Mouse (Mus musculus): ENCODE data around the gene Pdzrn3. TPM values are rescaled to one million over a fixed set of nuclear protein-coding genes. Genes with fewer than 3 reads are reported as not detected.

Gene Pdzrn3
- polyA plus RNA-seq, 1 experiment from 2014 or later: 8.9 TPM

DNA sequence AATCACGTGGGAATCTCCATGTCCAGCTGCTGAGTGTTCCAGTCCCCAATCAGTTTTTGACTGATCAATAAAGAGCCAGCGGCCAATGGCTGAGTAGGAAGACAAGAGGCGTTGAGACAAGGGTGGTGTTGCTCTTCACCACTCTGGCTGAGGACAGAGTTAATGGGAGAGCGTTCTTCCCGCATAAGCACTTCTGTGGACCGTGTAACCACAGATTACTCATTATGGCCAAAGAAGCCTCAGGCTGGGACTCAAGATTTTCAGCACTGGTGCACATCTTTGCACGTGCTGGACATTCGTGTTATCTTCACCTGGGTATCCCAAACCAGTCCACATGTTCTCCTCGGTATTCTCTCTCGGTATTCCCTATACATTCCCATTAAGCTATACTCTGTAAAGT, 41.0 kb downstream of the Pdzrn3 start:
- Histone ChIP-seq H3K9me3 (no peaks in the 10 kb centered on the region), H3K36me3 (no peaks in the 10 kb centered on the region), H3K4me1 (peaks cover 62% of the 10 kb centered on the region), H3K27me3 (ENCODE audit: insufficient read depth, poor library complexity, severe bottlenecking) (no peaks in the 10 kb centered on the region), H3K27ac (no peak overlapping the region), H3K4me3 (no peak overlapping the region)
- WGBS: 78% methylated on average over 10 of the region's 10 CpGs
- DNase-seq (ENCODE audit: low spot score): no peak

DNA sequence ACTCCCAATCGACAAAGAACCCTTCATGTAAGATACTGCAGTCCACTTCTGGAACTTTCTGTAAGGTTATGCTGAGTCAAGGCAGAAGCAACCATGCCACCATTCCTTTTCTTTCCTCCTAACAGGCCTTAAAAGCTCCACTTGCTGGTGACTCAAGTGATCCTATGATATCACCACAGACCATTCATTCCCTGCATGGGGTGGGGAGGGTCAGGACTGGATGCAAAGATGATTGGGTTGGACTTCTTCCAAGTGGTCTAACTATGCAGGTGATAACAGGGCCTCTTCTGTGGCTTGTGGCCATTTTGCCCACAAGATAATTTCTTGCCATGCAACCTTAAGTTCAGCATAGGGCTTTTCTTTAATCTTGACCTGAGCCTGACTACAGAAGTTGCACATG, 42.0 kb downstream of the Pdzrn3 start:
- Histone ChIP-seq H3K9me3 (no peaks in the 10 kb centered on the region), H3K27ac (0 out of 2 replicates have a peak overlapping the region, but pooled peaks have one; percentile 32), H3K4me1 (peaks cover 66% of the 10 kb centered on the region), H3K4me3 (no peak overlapping the region), H3K36me3 (no peaks in the 10 kb centered on the region), H3K27me3 (ENCODE audit: insufficient read depth, poor library complexity, severe bottlenecking) (no peaks in the 10 kb centered on the region)
- 92% methylated on average over 1 of the region's 1 CpGs for WGBS
- no peak for DNase-seq (ENCODE audit: low spot score)

DNA sequence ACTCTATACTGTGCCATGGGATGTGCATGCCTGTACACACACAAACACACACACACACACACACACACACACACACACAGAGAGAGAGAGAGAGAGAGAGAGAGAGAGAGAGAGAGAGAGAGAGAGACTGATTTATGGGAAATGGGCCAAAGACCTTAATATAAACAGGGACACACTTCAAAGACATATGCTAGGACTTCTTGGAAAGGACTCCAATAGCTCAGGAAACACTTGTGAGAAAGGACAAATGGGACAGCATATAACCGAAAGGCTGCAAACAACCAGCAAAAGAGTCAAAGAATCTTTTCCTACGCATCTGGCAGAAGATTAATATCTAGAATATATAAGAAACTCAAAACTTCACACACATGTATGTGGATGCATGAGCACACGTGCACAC, 43.2 kb downstream of the Pdzrn3 start:
- H3K36me3 ChIP-seq: no peaks in the 10 kb centered on the region
- H3K4me3 ChIP-seq: no peak overlapping the region
- peak overlapping the region; percentile 59; the same call in 1 of the 2 replicates for H3K27ac ChIP-seq
- H3K4me1 ChIP-seq: peaks cover 70% of the 10 kb centered on the region
- no peaks in the 10 kb centered on the region for H3K27me3 ChIP-seq (ENCODE audit: insufficient read depth, poor library complexity, severe bottlenecking)
- 82% methylated on average over 3 of the region's 3 CpGs for WGBS
- H3K9me3 ChIP-seq: no peaks in the 10 kb centered on the region
- no peak for DNase-seq (ENCODE audit: low spot score)

DNA sequence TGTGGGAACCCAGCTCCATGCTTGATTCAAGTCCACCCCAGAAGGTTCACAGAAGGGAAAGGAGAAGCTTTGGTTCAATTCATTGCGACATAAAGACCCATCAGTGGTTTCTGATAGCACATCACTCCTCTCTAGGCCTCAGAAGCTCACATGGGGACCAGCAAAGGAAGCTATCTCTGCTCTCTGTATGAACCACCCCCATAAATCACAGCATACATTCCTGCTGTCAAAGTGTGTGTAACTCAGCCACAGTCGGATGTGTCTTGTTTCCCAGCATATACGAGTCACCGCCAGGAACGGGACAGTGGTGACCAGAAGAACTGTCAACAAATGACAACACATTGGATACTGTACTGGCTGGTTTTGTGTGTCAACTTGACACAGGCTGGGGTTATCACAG, 47.3 kb downstream of the Pdzrn3 start:
- Histone ChIP-seq H3K36me3 (no peaks in the 10 kb centered on the region), H3K27me3 (ENCODE audit: insufficient read depth, poor library complexity, severe bottlenecking) (no peaks in the 10 kb centered on the region), H3K4me3 (no peak overlapping the region), H3K9me3 (no peaks in the 10 kb centered on the region), H3K27ac (peak overlapping the region; percentile 85), H3K4me1 (peaks cover 89% of the 10 kb centered on the region)
- 16% methylated on average over 5 of the region's 5 CpGs for WGBS
- no peak for DNase-seq (ENCODE audit: low spot score)

DNA sequence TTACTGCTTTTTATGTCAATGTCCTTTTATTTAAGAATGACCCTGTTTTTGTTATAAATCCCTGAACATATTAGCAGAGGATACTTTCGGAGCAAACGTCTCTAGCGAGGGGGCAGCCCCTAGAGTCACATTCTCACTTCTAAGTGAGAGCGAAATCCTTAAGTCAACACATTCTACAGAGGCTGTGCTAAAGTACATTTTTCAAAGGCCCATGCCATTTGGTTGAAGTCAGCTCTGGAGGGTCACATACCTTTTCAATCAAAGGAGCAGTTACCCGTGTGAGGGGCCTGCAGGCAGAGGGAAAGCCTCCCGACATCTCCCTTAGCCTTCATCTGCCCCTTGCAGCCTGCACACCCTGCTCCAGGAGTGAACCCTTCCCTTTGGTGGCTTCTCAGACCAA, 48.2 kb downstream of the Pdzrn3 start:
- 15% methylated on average over 6 of the region's 6 CpGs for WGBS
- no peaks in the 10 kb centered on the region for H3K36me3 ChIP-seq
- no peaks in the 10 kb centered on the region for H3K27me3 ChIP-seq (ENCODE audit: insufficient read depth, poor library complexity, severe bottlenecking)
- H3K4me1 ChIP-seq: peaks cover 81% of the 10 kb centered on the region
- no peaks in the 10 kb centered on the region for H3K9me3 ChIP-seq
- H3K27ac ChIP-seq: peak overlapping the region; percentile 85
- DNase-seq (ENCODE audit: low spot score): no peak
- H3K4me3 ChIP-seq: no peak overlapping the region

DNA sequence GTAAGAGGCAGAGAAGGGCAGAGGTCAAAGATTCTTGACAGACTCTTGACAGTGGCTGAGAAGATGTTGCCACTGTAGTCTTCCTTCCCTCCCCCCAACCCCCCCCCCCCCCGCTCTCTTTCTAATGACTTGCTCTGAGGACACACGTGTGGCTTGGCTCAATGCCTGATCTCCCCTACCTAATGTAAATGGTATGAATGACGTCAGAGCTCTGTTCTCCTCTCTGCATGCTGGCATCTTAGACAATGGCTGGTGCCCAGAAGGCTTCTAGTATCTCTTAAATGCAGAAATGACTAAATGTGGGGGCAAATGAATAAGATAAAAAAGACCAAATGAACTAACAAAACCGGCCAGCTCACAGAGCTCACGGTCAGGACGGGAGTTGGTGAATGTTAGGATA, 49.2 kb downstream of the Pdzrn3 start:
- H3K4me3 ChIP-seq: no peak overlapping the region
- H3K4me1 ChIP-seq: peaks cover 71% of the 10 kb centered on the region
- H3K27ac ChIP-seq: peak overlapping the region; percentile 85
- no peak for DNase-seq (ENCODE audit: low spot score)
- no peaks in the 10 kb centered on the region for H3K9me3 ChIP-seq
- WGBS: 47% methylated on average over 6 of the region's 6 CpGs
- no peaks in the 10 kb centered on the region for H3K36me3 ChIP-seq
- no peaks in the 10 kb centered on the region for H3K27me3 ChIP-seq (ENCODE audit: insufficient read depth, poor library complexity, severe bottlenecking)

DNA sequence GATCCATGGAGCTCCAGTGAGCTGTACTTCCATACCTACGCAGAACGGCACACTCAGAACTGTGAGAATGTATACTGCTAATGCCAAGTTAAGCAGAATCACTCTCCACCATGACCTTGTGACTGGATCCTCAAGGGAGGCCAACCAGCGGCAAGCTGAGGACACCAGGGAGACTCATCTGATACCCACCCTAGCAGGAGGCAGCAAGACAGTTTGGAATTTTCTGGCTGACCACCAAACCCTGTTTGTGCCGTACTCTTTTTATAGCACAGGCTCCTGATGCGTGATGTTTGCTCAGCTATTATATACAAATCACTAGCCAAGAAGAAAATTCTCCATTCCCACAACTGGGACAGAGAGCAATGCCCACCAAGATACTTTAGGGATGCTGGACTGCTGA, 50.0 kb downstream of the Pdzrn3 start:
- Histone ChIP-seq H3K27me3 (ENCODE audit: insufficient read depth, poor library complexity, severe bottlenecking) (no peaks in the 10 kb centered on the region), H3K4me3 (no peak overlapping the region), H3K4me1 (peaks cover 65% of the 10 kb centered on the region), H3K27ac (peak overlapping the region; percentile 85; the same call in 1 of the 2 replicates), H3K9me3 (no peaks in the 10 kb centered on the region), H3K36me3 (no peaks in the 10 kb centered on the region)
- DNase-seq (ENCODE audit: low spot score): no peak
- WGBS: 65% methylated on average over 5 of the region's 5 CpGs

DNA sequence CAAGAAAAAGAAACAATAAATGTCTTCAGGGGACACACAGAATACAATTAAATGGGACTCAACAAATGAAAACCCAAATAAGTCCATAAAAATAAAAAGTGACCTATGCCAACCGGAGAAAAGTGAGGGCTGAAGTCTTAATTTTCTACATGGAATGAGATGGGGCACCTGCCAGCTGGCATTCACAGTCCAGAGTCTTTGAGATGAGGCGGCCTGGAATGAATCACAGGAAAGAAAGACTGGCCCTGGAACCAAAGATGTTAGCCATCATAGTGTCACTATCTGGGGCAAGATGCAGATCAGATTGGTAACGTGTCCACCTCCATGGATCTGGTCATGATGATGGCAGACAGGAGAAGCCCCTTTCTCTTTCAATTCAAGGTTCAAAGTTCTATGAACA, 50.5 kb downstream of the Pdzrn3 start:
- Histone ChIP-seq H3K36me3 (no peaks in the 10 kb centered on the region), H3K27me3 (ENCODE audit: insufficient read depth, poor library complexity, severe bottlenecking) (no peaks in the 10 kb centered on the region), H3K4me1 (peaks cover 61% of the 10 kb centered on the region), H3K9me3 (no peaks in the 10 kb centered on the region), H3K27ac (no peak overlapping the region; the same call in 1 of the 2 replicates), H3K4me3 (no peak overlapping the region)
- WGBS: 83% methylated on average over 3 of the region's 3 CpGs
- no peak for DNase-seq (ENCODE audit: low spot score)

DNA sequence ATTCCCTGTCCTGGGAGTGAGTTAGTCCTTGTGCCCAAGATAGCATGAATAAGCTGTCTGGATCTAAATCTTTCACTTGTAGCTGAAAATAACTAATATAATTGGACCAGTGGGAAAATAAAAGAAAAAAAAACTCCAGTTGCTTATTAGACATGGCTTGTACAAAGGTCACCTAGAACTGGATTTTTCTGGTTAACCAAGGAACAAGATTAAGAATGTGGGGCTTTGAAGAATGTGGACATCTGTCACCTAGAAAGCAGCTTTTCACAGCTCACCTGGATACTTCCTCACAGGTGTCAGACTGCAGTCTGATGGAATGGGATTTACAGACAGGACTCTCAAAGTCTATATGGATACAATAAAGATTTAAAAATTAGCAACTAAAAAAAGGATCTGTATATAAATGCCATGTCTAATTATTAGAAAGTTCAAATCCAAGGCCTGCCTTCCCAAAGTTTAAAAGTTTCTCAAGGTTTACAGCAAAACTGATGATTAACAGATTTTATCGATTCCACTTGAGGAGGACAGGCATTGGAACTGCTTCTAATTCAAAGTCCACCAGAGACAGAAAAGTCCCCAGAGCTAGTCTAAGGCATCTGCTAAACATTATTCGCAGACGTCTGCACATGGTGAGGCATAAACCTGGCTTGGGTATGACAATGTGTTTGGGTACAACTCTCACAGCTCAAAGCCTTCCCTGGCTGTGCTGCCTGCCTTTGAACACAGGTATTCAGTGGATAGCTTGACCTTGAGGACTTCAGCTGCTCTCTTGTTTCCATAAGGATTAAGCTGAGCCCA, 51.7 kb downstream of the Pdzrn3 start:
- H3K27me3 ChIP-seq (ENCODE audit: insufficient read depth, poor library complexity, severe bottlenecking): no peaks in the 10 kb centered on the region
- no peak for DNase-seq (ENCODE audit: low spot score)
- H3K9me3 ChIP-seq: no peaks in the 10 kb centered on the region
- H3K4me1 ChIP-seq: peaks cover 50% of the 10 kb centered on the region
- peak overlapping the region; percentile 4; the same call in 1 of the 2 replicates for H3K27ac ChIP-seq
- H3K4me3 ChIP-seq: no peak overlapping the region
- WGBS: 86% methylated on average over 3 of the region's 3 CpGs
- H3K36me3 ChIP-seq: no peaks in the 10 kb centered on the region

DNA sequence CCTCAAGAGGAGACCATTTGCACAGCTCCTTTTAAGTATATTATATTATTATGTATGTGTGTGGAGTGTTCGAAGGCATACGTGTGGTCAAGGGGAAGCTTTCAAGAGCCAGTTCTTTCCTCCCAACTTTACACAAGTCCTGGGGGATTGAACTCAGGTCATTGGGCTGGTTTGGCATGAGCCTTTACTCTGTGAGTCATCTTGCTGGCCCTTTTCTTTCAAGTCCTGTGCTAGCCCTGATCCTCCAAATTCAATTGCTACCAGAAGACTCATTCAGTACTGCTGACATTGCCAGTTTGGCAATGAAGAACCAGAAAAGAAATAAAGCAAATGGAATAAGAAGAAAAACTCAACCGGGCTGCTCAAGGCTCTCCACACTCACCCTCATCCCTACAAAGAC, 55.1 kb downstream of the Pdzrn3 start:
- DNase-seq (ENCODE audit: low spot score): no peak
- Histone ChIP-seq H3K4me3 (no peak overlapping the region), H3K27ac (no peak overlapping the region), H3K4me1 (peaks cover 30% of the 10 kb centered on the region), H3K27me3 (ENCODE audit: insufficient read depth, poor library complexity, severe bottlenecking) (no peaks in the 10 kb centered on the region), H3K36me3 (no peaks in the 10 kb centered on the region), H3K9me3 (no peaks in the 10 kb centered on the region)
- WGBS: 93% methylated on average over 3 of the region's 3 CpGs

DNA sequence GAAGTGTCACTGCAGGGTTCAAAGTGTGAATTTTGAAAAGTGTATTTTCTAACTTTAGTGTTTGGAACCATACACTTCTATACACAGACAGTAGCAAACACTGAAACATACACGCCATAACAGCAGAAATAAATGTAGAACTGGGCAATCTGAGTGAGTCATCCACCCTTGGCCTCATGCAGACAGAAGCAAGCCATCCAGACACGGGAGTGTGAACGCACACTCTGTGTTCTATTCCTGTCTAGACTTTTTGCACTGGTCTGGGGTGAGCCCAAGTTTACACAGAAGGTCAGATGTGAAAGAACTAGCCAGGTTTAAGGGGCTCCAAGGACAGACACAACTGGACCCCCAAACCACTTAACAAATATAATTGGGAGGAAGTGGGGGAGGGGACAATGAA, 57.3 kb downstream of the Pdzrn3 start:
- WGBS: 40% methylated on average over 3 of the region's 3 CpGs
- no peak for DNase-seq (ENCODE audit: low spot score)
- Histone ChIP-seq H3K36me3 (no peaks in the 10 kb centered on the region), H3K27ac (0 out of 2 replicates have a peak overlapping the region, but pooled peaks have one; percentile 60), H3K4me3 (no peak overlapping the region), H3K27me3 (ENCODE audit: insufficient read depth, poor library complexity, severe bottlenecking) (no peaks in the 10 kb centered on the region), H3K4me1 (peaks cover 13% of the 10 kb centered on the region), H3K9me3 (no peaks in the 10 kb centered on the region)

DNA sequence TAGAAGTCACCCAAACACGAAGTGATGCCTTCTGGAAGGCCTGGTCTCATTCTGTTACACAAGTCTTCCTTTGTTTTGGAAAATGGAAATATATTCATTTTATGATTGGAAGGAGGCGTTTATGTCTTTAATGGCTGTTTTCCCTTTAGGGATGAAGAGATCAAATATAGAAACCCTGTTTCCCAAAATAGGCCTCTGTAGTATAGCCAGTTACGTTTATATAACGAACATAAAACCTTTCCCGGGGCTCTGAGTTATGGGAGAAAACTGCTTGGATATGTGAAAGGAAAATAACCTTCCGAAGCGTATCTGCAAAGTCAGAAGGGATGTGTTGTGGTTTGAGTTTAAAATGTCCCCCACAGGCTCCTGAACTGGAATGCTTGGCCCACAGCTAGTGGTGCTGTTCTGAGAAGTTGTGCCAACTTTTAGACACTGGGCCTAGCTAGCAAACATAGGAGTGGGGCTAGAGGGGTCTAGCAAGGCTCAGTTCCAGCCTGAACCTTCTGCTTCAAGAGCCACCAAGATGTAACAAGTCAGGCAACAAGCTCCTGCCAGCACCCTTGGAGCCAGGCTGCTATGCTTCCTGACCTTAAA, 58.2 kb downstream of the Pdzrn3 start:
- H3K9me3 ChIP-seq: no peaks in the 10 kb centered on the region
- H3K27me3 ChIP-seq (ENCODE audit: insufficient read depth, poor library complexity, severe bottlenecking): no peaks in the 10 kb centered on the region
- no peak overlapping the region; the same call in 1 of the 2 replicates for H3K27ac ChIP-seq
- no peaks in the 10 kb centered on the region for H3K36me3 ChIP-seq
- no peak overlapping the region for H3K4me3 ChIP-seq
- peaks cover 13% of the 10 kb centered on the region for H3K4me1 ChIP-seq
- DNase-seq (ENCODE audit: low spot score): no peak
- WGBS: 81% methylated on average over 7 of the region's 7 CpGs

DNA sequence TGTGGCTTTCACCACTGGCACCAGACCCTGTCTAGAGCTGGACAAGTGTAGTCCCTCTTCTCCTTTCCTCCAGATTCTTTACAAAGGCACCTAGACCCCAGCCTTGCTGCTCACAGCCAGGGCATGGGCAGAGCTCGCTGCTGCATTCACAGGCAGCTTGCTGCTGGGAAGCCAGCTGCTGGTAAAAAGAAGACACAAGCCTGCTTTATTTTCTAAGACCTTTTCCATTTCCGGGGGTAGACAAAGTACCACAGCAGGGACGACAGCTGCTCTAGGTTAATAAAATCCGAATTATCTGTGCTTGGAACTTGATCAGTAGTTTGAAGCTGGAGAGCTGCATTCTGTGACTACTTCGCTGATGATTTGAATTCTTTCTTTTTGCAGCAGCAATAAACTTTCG, 59.2 kb downstream of the Pdzrn3 start:
- Histone ChIP-seq H3K9me3 (no peaks in the 10 kb centered on the region), H3K27ac (no peak overlapping the region), H3K36me3 (no peaks in the 10 kb centered on the region), H3K27me3 (ENCODE audit: insufficient read depth, poor library complexity, severe bottlenecking) (no peaks in the 10 kb centered on the region), H3K4me1 (peaks cover 20% of the 10 kb centered on the region), H3K4me3 (no peak overlapping the region)
- DNase-seq (ENCODE audit: low spot score): no peak
- 64% methylated on average over 6 of the region's 6 CpGs for WGBS

Data from heart, embryonic 10.5 days (tissue).